Mouse (Mus musculus) hindbrain, postnatal 0 days (tissue): ENCODE measurements around the gene Hspb9. TPM values are rescaled to one million over a fixed set of nuclear protein-coding genes. Genes with fewer than 3 reads are reported as not detected.

Experiments
- ATAC-seq: fragments of 200-750 bp; cut with Nextera tagmentation; 2 replicates; pipeline ENCODE4 v1.8.0; 2017; ENCODE audit warnings: mild to moderate bottlenecking, moderate TSS enrichment, moderate library complexity
- DNase-seq: peaks from one replicate; pipeline ENCODE4 v3.0.0-alpha.2; 2015; ENCODE audit warnings: low spot score
- H3K27ac ChIP-seq: fragments of 300-500 bp; sonication (generic); 2 replicates; pipeline ENCODE4 v1.5.1; 2014; ENCODE audit warnings: mild to moderate bottlenecking
- H3K27me3 ChIP-seq: fragments of 300-500 bp; sonication (generic); 2 replicates; pipeline ENCODE4 v1.6.1; 2014; ENCODE audit warnings: low read length, mixed read lengths; ENCODE audit not compliant: insufficient read depth
- H3K36me3 ChIP-seq: fragments of 300-500 bp; sonication (generic); 2 replicates; pipeline ENCODE4 v1.6.1; 2014; ENCODE audit warnings: low read length, mixed read lengths; ENCODE audit not compliant: insufficient read depth
- H3K4me1 ChIP-seq: fragments of 300-500 bp; sonication (generic); 2 replicates; pipeline ENCODE4 v1.6.1; 2014; ENCODE audit warnings: antibody characterized with exemption, low read length, mixed read lengths; ENCODE audit not compliant: insufficient read depth
- H3K4me2 ChIP-seq: fragments of 300-500 bp; sonication (generic); 2 replicates; pipeline ENCODE4 v1.6.1; 2014; ENCODE audit warnings: low read depth, mild to moderate bottlenecking, low read length, moderate library complexity, mixed read lengths
- H3K4me3 ChIP-seq: fragments of 300-500 bp; sonication (generic); 2 replicates; pipeline ENCODE4 v1.5.1; 2014; ENCODE audit warnings: low read length
- H3K9ac ChIP-seq: fragments of 300-500 bp; sonication (generic); replicated peaks from 2 replicates; pipeline ENCODE4 v1.6.1; 2014; ENCODE audit warnings: mild to moderate bottlenecking, low read length, moderate library complexity, mixed read lengths
- H3K9me3 ChIP-seq: fragments of 300-500 bp; sonication (generic); 2 replicates; pipeline ENCODE4 v1.6.1; 2016; ENCODE audit warnings: low read length, mixed read lengths
- CTCF ChIP-seq: IDR thresholded peaks from 2 replicates; pipeline ENCODE4 v1.5.1; 2016; ENCODE audit warnings: antibody characterized with exemption, control low read depth, low read depth
- WGBS: fragments of 180-500 bp; shearing (Covaris S2); extraction: QIAGEN DNeasy Blood & Tissue Kit; methylation state at CpG from one replicate; pipeline ENCODE4 v1.1.7; 2014; 5-methylcytosine and 5-hydroxymethylcytosine counted together
- polyA plus RNA-seq: library from polyadenylated mRNA; unstranded; fragments of >200 nt; fragmentation: Nextera tagmentation; extraction: Ambion mirVana; gene quantifications from 2 replicates; pipeline ENCODE4 v1.2.1, GENCODE M21; 2015
- total RNA-seq: library from RNA; depleted of rRNA; stranded (reverse); fragments of >200 nt; gene quantifications from 2 replicates; pipeline ENCODE4 v1.2.3, GENCODE M21; 2014; rRNA removed

The Hspb9 gene
- total RNA-seq (not detected in 2 replicates), polyA plus RNA-seq (0.24 and 0.28 TPM in 2 replicates)

DNA sequence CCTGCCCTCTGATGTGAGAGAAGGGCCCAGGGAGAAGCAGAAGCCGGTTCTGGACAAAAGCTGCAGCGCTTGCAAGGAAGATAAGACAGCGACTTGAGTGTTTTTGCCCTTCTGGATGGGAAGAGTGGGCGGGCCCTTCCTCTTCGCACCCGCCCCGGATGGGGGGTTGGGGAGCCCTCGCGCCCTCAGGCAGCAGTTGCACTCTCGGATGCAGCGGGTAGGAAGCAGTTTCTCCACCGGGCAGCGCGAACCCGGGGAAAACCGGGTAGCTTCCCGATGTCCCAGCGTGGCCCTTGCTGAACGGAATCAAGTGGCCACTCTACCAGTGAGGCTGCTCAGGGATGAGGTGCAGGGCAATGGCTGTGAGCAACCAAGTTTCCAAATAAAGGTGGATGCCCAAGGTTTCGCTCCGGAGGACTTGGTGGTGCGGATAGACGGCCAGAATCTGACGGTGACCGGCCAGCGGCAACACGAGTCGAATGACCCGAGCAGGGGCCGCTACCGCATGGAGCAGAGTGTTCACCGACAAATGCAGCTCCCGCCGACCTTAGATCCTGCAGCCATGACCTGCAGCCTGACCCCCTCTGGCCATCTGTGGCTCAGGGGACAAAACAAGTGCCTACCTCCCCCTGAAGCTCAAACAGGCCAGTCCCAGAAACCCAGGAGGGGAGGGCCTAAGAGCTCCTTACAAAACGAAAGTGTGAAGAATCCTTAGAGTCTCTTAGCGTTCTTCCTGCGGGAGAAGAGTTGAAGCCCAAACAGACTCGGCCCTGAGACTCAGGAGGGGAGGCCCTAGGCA, at the start of gene Hspb9:
Hspb9 (plus strand) TSS at position 116 of the 799 bp plus-strand sequence.
- TF ChIP-seq CTCF: no peak
- peak within 1 kb of the TSS; percentile 26; the same call in 1 of the 2 replicates for H3K27ac ChIP-seq
- peaks cover 36% of the 10 kb centered on the region for H3K36me3 ChIP-seq
- H3K9ac ChIP-seq: peak within 1 kb of the TSS; percentile 6; the same call in 1 of the 2 replicates
- H3K4me1 ChIP-seq: peaks cover 6% of the 10 kb centered on the region; the same call in 1 of the 2 replicates
- H3K4me2 ChIP-seq: peak within 1 kb of the TSS; percentile 83; the same call in 1 of the 2 replicates
- H3K27me3 ChIP-seq: no peaks in the 10 kb centered on the region
- no peaks in the 10 kb centered on the region for H3K9me3 ChIP-seq
- DNase-seq (no peak), ATAC-seq (no peak)
- H3K4me3 ChIP-seq: no peak within 1 kb of the TSS
- WGBS: 13% methylated on average over 38 of the region's 38 CpGs

DNA sequence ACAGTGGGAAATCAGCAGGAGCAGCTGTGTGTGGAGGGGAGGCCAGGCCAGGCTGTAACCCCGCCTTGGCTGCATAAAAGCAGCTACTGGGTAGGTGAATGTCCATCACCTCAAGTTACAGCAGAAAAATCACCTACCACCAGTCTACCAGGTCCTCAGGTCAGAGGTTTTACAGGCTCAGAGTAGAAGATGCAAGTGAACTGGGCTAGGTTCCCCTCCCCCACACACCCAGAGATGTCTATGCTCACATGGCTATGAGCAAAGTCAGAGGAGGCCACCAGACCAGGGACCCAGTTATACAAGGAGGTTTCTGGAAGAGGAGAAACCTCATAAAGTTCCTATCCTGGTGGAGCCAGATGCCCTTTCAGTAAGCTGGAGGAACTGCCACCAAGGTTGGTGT, 42.6 kb upstream of the Hspb9 start:
- 86% methylated on average over 1 of the region's 1 CpGs for WGBS
- no peaks in the 10 kb centered on the region for H3K27me3 ChIP-seq
- DNase-seq: no peak
- no peak overlapping the region for H3K4me2 ChIP-seq
- TF ChIP-seq CTCF: no peak
- H3K36me3 ChIP-seq: no peaks in the 10 kb centered on the region
- no peaks in the 10 kb centered on the region for H3K9me3 ChIP-seq
- no peak overlapping the region for H3K9ac ChIP-seq
- no peak overlapping the region for H3K27ac ChIP-seq
- no peak overlapping the region for H3K4me3 ChIP-seq
- peaks cover 5% of the 10 kb centered on the region; the same call in 1 of the 2 replicates for H3K4me1 ChIP-seq
- ATAC-seq: no peak

DNA sequence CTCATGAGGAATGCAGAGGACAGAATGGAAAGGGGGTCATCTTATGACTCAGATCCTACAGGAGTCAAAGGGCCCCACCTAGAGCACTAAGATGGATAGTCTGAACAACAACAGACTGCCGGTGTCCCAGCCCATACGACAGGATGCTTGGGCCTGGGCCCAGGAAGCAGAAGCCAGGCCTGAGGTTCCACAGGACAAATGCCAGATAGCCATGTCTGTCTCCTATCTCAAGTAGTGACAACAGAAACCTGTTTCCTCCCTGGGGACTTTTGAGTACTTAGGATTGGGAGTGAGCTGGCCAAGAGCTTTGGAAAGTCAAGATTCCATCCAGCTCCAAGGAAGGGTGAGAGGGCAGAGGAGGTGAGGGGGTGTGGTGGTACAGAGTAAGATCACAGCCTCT, 41.7 kb upstream of the Hspb9 start:
- no peak for TF ChIP-seq CTCF
- ATAC-seq (no peak), DNase-seq (no peak)
- H3K27me3 ChIP-seq: no peaks in the 10 kb centered on the region
- H3K4me1 ChIP-seq: peaks cover 5% of the 10 kb centered on the region; the same call in 1 of the 2 replicates
- H3K9ac ChIP-seq: no peak overlapping the region
- H3K4me3 ChIP-seq: no peak overlapping the region
- no peak overlapping the region for H3K27ac ChIP-seq
- H3K9me3 ChIP-seq: no peaks in the 10 kb centered on the region
- H3K4me2 ChIP-seq: no peak overlapping the region
- 72% methylated on average over 2 of the region's 2 CpGs for WGBS
- no peaks in the 10 kb centered on the region for H3K36me3 ChIP-seq

DNA sequence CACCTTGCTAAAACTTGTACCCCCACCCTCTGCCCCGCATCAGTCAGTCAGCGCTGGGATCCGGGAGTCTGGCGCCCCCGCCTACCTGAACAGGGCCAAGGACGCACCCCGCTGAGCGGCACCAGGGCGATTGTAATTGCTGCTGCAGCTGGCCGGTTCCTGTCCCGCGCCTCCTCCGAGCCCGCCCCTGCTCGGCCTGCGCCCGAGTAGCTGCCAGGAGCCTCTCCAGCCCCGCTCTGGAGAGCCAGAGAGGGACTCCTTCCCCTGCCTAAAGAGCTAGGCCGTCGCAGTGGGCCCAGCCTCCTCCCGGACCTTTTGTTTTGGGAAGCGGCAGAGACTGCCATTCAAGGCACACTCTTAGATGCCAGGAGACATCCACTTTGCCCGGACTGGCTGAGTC, 40.5 kb upstream of the Hspb9 start:
- DNase-seq: peak; percentile 39
- H3K36me3 ChIP-seq: no peaks in the 10 kb centered on the region
- H3K27ac ChIP-seq: no peak overlapping the region
- H3K9ac ChIP-seq: 0 out of 2 replicates have a peak overlapping the region, but pooled peaks have one; percentile 17
- H3K27me3 ChIP-seq: no peaks in the 10 kb centered on the region
- no peak for ATAC-seq
- 2% methylated on average over 23 of the region's 23 CpGs for WGBS
- no peak for TF ChIP-seq CTCF
- H3K4me3 ChIP-seq: no peak overlapping the region
- peaks cover 5% of the 10 kb centered on the region; the same call in 1 of the 2 replicates for H3K4me1 ChIP-seq
- peak overlapping the region; percentile 36 for H3K4me2 ChIP-seq
- no peaks in the 10 kb centered on the region for H3K9me3 ChIP-seq

DNA sequence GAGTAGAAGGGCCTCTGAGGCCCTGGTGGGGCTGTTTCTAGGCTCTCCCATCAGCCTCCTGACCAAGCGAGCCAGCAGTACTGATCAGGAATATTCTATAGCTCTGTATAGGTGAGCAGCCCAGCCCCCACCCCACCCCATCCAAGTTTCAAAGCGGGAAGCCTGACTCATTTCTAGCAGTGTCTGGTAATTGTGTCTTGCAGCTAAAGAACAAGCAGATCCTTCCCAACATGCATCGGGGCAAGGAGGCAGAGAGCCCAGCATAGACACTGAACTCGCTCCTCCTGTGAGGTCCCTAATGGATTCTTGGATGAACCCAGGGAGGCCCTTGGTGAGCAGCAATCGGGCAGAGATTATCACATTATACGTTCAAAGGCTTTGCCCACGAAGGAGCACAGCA, 35.8 kb upstream of the Hspb9 start:
- Histone ChIP-seq H3K27ac (no peak overlapping the region), H3K27me3 (no peaks in the 10 kb centered on the region), H3K9ac (no peak overlapping the region), H3K4me1 (peaks cover 5% of the 10 kb centered on the region; the same call in 1 of the 2 replicates), H3K4me2 (no peak overlapping the region), H3K36me3 (no peaks in the 10 kb centered on the region), H3K9me3 (no peaks in the 10 kb centered on the region), H3K4me3 (no peak overlapping the region)
- no peak for TF ChIP-seq CTCF
- DNase-seq: no peak
- whole genome bisulfite sequencing: 57% methylated on average over 7 of the region's 7 CpGs
- no peak for ATAC-seq

DNA sequence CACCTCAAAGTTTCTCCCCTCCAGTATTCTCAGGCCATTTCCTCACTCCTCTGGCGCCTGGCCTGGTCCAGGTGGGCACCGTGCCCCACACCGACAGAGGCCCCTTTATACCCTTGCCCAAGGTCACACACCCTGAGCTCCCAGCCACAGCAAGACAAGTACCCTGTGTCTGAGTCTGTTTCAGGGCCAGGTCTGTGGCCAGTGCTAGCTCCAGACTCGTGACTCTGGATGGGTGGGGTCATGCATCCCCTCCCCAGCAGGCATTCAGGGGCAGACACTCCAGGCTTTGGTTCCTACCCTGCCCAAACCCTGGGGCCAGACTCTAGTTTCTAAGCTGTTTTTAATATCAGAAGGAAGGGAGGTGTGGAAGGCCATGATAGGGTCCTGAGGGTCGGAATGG, 31.8 kb upstream of the Hspb9 start:
- H3K27me3 ChIP-seq: no peaks in the 10 kb centered on the region
- no peak overlapping the region for H3K4me2 ChIP-seq
- DNase-seq (no peak), ATAC-seq (no peak)
- no peaks in the 10 kb centered on the region for H3K4me1 ChIP-seq
- 80% methylated on average over 5 of the region's 5 CpGs for whole genome bisulfite sequencing
- no peak overlapping the region for H3K9ac ChIP-seq
- no peak overlapping the region for H3K4me3 ChIP-seq
- no peak overlapping the region for H3K27ac ChIP-seq
- H3K36me3 ChIP-seq: no peaks in the 10 kb centered on the region
- H3K9me3 ChIP-seq: no peaks in the 10 kb centered on the region
- no peak for TF ChIP-seq CTCF

DNA sequence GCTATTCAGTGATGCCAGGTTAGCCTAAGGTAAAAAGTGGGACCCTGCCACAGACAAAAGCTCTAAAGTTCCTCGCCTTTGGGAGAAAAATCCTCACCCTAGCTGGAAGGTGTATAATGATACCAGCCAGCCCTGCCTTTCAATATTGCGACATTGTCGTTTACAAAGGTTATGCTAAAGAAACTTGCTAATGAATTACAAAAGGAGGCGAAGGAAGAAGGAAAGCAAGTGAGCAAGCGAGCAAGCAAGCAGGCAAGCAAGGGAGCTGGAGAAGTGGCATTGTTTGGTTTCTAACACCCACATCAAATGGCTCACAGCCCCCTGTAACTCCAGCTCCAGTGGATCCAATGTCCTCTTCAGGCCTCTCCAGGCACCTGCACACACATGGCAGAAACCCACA, 31.1 kb upstream of the Hspb9 start:
- no peaks in the 10 kb centered on the region for H3K27me3 ChIP-seq
- no peak for DNase-seq
- H3K4me1 ChIP-seq: no peaks in the 10 kb centered on the region
- no peak overlapping the region for H3K4me2 ChIP-seq
- no peak overlapping the region for H3K9ac ChIP-seq
- no peak overlapping the region for H3K27ac ChIP-seq
- no peak for ATAC-seq
- H3K4me3 ChIP-seq: no peak overlapping the region
- no peak for TF ChIP-seq CTCF
- H3K36me3 ChIP-seq: no peaks in the 10 kb centered on the region
- no peaks in the 10 kb centered on the region for H3K9me3 ChIP-seq
- WGBS: 72% methylated on average over 5 of the region's 5 CpGs
